Comparison of ENCODE assay signal across 8 mouse cellular contexts in the genomic region with DNA sequence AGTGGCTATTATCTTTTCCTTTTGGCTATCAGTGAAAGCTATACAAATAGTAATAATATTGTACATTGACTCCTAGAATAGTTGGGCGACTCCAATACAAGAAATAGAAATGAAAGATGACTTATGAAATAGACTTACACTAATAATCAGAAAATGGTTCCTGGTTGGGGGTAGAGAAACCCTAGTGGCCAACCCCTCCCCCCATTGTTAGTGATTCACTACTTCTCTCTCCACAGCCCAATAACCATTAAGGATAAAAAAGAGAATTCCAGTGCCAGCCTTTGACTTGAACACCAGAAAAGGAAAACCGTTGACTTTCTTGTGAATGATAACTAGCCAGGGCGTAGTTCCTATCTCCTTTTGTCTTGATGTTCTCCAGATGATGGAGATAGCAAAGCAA. TPM values are rescaled to one million over a fixed set of nuclear protein-coding genes. Genes with fewer than 3 reads are reported as not detected.
A peak's percentile ranks its signal among the peaks of the same experiment; 100 is the strongest.
DNase-seq lines count a peak whose midpoint lies in the region; ATAC-seq and TF ChIP-seq lines count a peak whose summit lies in the region.

No protein-coding gene starts in this region.

- no peak for TF ChIP-seq POLR2A in cortical plate, adult 2 months (IDR thresholded peaks at IDR 0.05; ENCODE audit: extremely low read depth, insufficient read depth, low read length)

- TF ChIP-seq CTCF in cortical plate, adult 2 months (IDR thresholded peaks at IDR 0.05; ENCODE audit: extremely low read depth, insufficient read depth, low read length): no peak
- TF ChIP-seq CTCF in hindbrain, postnatal 0 days (IDR thresholded peaks at IDR 0.05; ENCODE audit: low read depth): no peak
- TF ChIP-seq CTCF in midbrain, postnatal 0 days (IDR thresholded peaks at IDR 0.05): no peak

- H3K9ac ChIP-seq in kidney, embryonic 15.5 days: 0 out of 2 replicates have a peak overlapping the region, but pooled peaks have one; percentile 100
- 0 out of 2 replicates have a peak overlapping the region, but pooled peaks have one; percentile 100 for H3K9ac ChIP-seq in hindbrain, postnatal 0 days (replicated peaks; ENCODE audit: low read length)
- H3K9ac ChIP-seq in midbrain, postnatal 0 days (replicated peaks; ENCODE audit: low read length, poor library complexity, severe bottlenecking): 0 out of 2 replicates have a peak overlapping the region, but pooled peaks have one; percentile 99

- no peak for DNase-seq in kidney, postnatal 4 days
- DNase-seq in hindbrain, postnatal 0 days (ENCODE audit: low spot score): no peak
- no peak for DNase-seq in midbrain, postnatal 0 days (ENCODE audit: low spot score)
- DNase-seq in thymus, postnatal 0 days (ENCODE audit: low spot score): no peak
- no peak for DNase-seq in spleen, adult 18-20 months
- no peak for DNase-seq in kidney, adult 9 months

- peak overlapping the region; percentile 80 for H3K4me2 ChIP-seq in kidney, embryonic 15.5 days
- H3K4me2 ChIP-seq in hindbrain, postnatal 0 days (ENCODE audit: low read depth, low read length): peak overlapping the region; percentile 80
- H3K4me2 ChIP-seq in midbrain, postnatal 0 days (ENCODE audit: low read depth, low read length, poor library complexity, severe bottlenecking): peak overlapping the region; percentile 83

- ATAC-seq in kidney, embryonic 15.5 days (replicated peaks; ENCODE audit: low FRiP score): no peak
- no peak for ATAC-seq in hindbrain, postnatal 0 days
- no peak for ATAC-seq in midbrain, postnatal 0 days (ENCODE audit: low FRiP score)

- no peaks in the 10 kb centered on the region for H3K9me3 ChIP-seq in kidney, embryonic 15.5 days (replicated peaks)
- no peaks in the 10 kb centered on the region for H3K9me3 ChIP-seq in hindbrain, postnatal 0 days (ENCODE audit: low read length)
- no peaks in the 10 kb centered on the region for H3K9me3 ChIP-seq in midbrain, postnatal 0 days (ENCODE audit: low read length)

- WGBS in kidney, embryonic 15.5 days: 63% methylated on average over 3 of the region's 3 CpGs
- WGBS in hindbrain, postnatal 0 days: 46% methylated on average over 3 of the region's 3 CpGs
- 64% methylated on average over 3 of the region's 3 CpGs for WGBS in midbrain, postnatal 0 days

- H3K27ac ChIP-seq in kidney, embryonic 15.5 days: no peak overlapping the region
- no peak overlapping the region for H3K27ac ChIP-seq in cortical plate, adult 2 months (ENCODE audit: insufficient read depth, low read length)
- no peak overlapping the region for H3K27ac ChIP-seq in hindbrain, postnatal 0 days
- no peak overlapping the region for H3K27ac ChIP-seq in midbrain, postnatal 0 days (ENCODE audit: low read depth, low read length)

- H3K27me3 ChIP-seq in kidney, embryonic 15.5 days: no peaks in the 10 kb centered on the region
- H3K27me3 ChIP-seq in hindbrain, postnatal 0 days (ENCODE audit: insufficient read depth, low read length): no peaks in the 10 kb centered on the region
- no peaks in the 10 kb centered on the region for H3K27me3 ChIP-seq in midbrain, postnatal 0 days (ENCODE audit: insufficient read depth, low read length)

- peaks cover 30% of the 10 kb centered on the region for H3K4me1 ChIP-seq in kidney, embryonic 15.5 days
- peaks cover 5% of the 10 kb centered on the region for H3K4me1 ChIP-seq in cortical plate, adult 2 months (ENCODE audit: control insufficient read depth, insufficient read depth, low read length)
- H3K4me1 ChIP-seq in hindbrain, postnatal 0 days (ENCODE audit: insufficient read depth, low read length): peaks cover 16% of the 10 kb centered on the region
- peaks cover 12% of the 10 kb centered on the region; the same call in 1 of the 2 replicates for H3K4me1 ChIP-seq in midbrain, postnatal 0 days (ENCODE audit: insufficient read depth, low read length)

- peaks cover 6% of the 10 kb centered on the region; the same call in 1 of the 2 replicates for H3K36me3 ChIP-seq in kidney, embryonic 15.5 days
- no peaks in the 10 kb centered on the region for H3K36me3 ChIP-seq in hindbrain, postnatal 0 days (ENCODE audit: insufficient read depth, low read length)
- H3K36me3 ChIP-seq in midbrain, postnatal 0 days (ENCODE audit: insufficient read depth, low read length): no peaks in the 10 kb centered on the region

- peak overlapping the region; percentile 94 for H3K4me3 ChIP-seq in kidney, embryonic 15.5 days (replicated peaks)
- peak overlapping the region; percentile 50; the same call in 1 of the 2 replicates for H3K4me3 ChIP-seq in cortical plate, adult 2 months (ENCODE audit: insufficient read depth, low read length)
- peak overlapping the region; percentile 99 for H3K4me3 ChIP-seq in hindbrain, postnatal 0 days (ENCODE audit: low read length)
- H3K4me3 ChIP-seq in midbrain, postnatal 0 days (ENCODE audit: low read depth, low read length): peak overlapping the region; percentile 100

RNA-seq across cellular contexts. Expression of a gene that starts 1.9 kb away (rescaled TPM):
- polyA plus RNA-seq in kidney, embryonic 15.5 days (2015; fragmentation: Nextera tagmentation; extraction: Ambion mirVana): 85.3 and 87.5 TPM in 2 replicates
- 67.3 and 69.1 TPM in 2 replicates for polyA plus RNA-seq in cortical plate, adult 2 months (2012; rRNA removed)
- total RNA-seq in hindbrain, postnatal 0 days (2014; rRNA removed): 52.6 and 53.2 TPM in 2 replicates
- 25.7 and 27.2 TPM in 2 replicates for polyA plus RNA-seq in hindbrain, postnatal 0 days (2015; fragmentation: Nextera tagmentation; extraction: Ambion mirVana)
- 74.4 and 77.7 TPM in 2 replicates for total RNA-seq in midbrain, postnatal 0 days (2014; rRNA removed)
- 24.0 and 29.7 TPM in 2 replicates for polyA plus RNA-seq in midbrain, postnatal 0 days (2015; fragmentation: Nextera tagmentation; extraction: Ambion mirVana)
- 44.6 and 54.4 TPM in 2 replicates for polyA plus RNA-seq in thymus, postnatal 0 days (2015; fragmentation: Nextera tagmentation; extraction: Ambion mirVana)

RNA-seq across cellular contexts. Expression of a gene that starts 28.6 kb away (rescaled TPM):
- polyA plus RNA-seq in kidney, embryonic 15.5 days (2015; fragmentation: Nextera tagmentation; extraction: Ambion mirVana): not detected in 2 replicates
- not detected in 2 replicates for polyA plus RNA-seq in cortical plate, adult 2 months (2012; rRNA removed)
- total RNA-seq in hindbrain, postnatal 0 days (2014; rRNA removed): not detected in 2 replicates
- polyA plus RNA-seq in hindbrain, postnatal 0 days (2015; fragmentation: Nextera tagmentation; extraction: Ambion mirVana): not detected in 2 replicates
- total RNA-seq in midbrain, postnatal 0 days (2014; rRNA removed): not detected in 2 replicates
- not detected in 2 replicates for polyA plus RNA-seq in midbrain, postnatal 0 days (2015; fragmentation: Nextera tagmentation; extraction: Ambion mirVana)
- polyA plus RNA-seq in thymus, postnatal 0 days (2015; fragmentation: Nextera tagmentation; extraction: Ambion mirVana): not detected in 2 replicates

Comparison
In these comparisons a context has a peak if more than half of its experiments do, and no peak if none do; other contexts are left out.
1. H3K4me3 ChIP-seq: peak in every context shown above with its lines; median percentile 100 in midbrain, postnatal 0 days; 99 in hindbrain, postnatal 0 days; 94 in kidney, embryonic 15.5 days; 50 in cortical plate, adult 2 months.